Mouse (Mus musculus) myocyte (in vitro differentiated cells): ENCODE measurements around the gene Aldh2.

Experiments used
- CEBPB ChIP-seq: IDR thresholded peaks from 2 replicates; pipeline ENCODE4 v1.6.1; 2011; ENCODE audit warnings: mild to moderate bottlenecking, moderate library complexity; ENCODE audit not compliant: poor library complexity, insufficient read depth, severe bottlenecking
- E2F4 ChIP-seq: IDR thresholded peaks from one replicate; pipeline ENCODE4 v1.6.1; 2011; ENCODE audit warnings: mild to moderate bottlenecking, control low read depth, moderate library complexity; ENCODE audit not compliant: insufficient read depth
- MAX ChIP-seq: IDR thresholded peaks from one replicate; pipeline ENCODE4 v1.6.1; 2011; ENCODE audit warnings: low read depth, mild to moderate bottlenecking, control low read depth
- MYOD1 ChIP-seq, 3 experiments: IDR thresholded peaks; one replicate each; pipeline ENCODE4 v1.6.1; 2011; ENCODE audit warnings: control low read depth in 2 of 3, low read depth in 2 of 3, mild to moderate bottlenecking in 2 of 3, moderate library complexity in 1 of 3; ENCODE audit not compliant: insufficient read length in 2 of 3, control insufficient read depth in 1 of 3
- MYOG ChIP-seq, 3 experiments: IDR thresholded peaks; one replicate each; pipeline ENCODE4 v1.6.1; 2011; ENCODE audit warnings: control low read depth in 2 of 3, low read depth in 2 of 3, mild to moderate bottlenecking in 2 of 3; ENCODE audit not compliant: insufficient read length in 2 of 3, control insufficient read depth in 1 of 3, insufficient read depth in 1 of 3
- POLR2A ChIP-seq: IDR thresholded peaks from one replicate; pipeline ENCODE4 v1.6.1; 2011; ENCODE audit warnings: low read depth, mild to moderate bottlenecking, control low read depth, moderate library complexity; ENCODE audit not compliant: insufficient read length
- POLR2AphosphoS2 ChIP-seq: IDR thresholded peaks from one replicate; pipeline ENCODE4 v1.6.1; 2011; ENCODE audit warnings: low read depth, control low read depth; ENCODE audit not compliant: insufficient read length
- REST ChIP-seq: IDR thresholded peaks from one replicate; pipeline ENCODE4 v1.6.1; 2011; ENCODE audit warnings: mild to moderate bottlenecking, control low read depth, moderate library complexity; ENCODE audit not compliant: insufficient read depth, insufficient read length
- SRF ChIP-seq: IDR thresholded peaks from one replicate; pipeline ENCODE4 v1.6.1; 2011; ENCODE audit warnings: low read depth; ENCODE audit not compliant: control insufficient read depth, insufficient read length
- TCF12 ChIP-seq: IDR thresholded peaks from one replicate; pipeline ENCODE4 v1.6.1; 2011; ENCODE audit warnings: mild to moderate bottlenecking, control low read depth; ENCODE audit not compliant: poor library complexity, insufficient read depth, severe bottlenecking
- USF1 ChIP-seq: IDR thresholded peaks from one replicate; pipeline ENCODE4 v1.6.1; 2011; ENCODE audit warnings: low read depth, mild to moderate bottlenecking, control low read depth, moderate library complexity

- no peak for TF ChIP-seq USF1
- no peak for TF ChIP-seq POLR2A
- no peak for TF ChIP-seq CEBPB
- no peak for TF ChIP-seq E2F4
- no peak for TF ChIP-seq POLR2AphosphoS2
- TF ChIP-seq MYOD1 (IDR thresholded peaks at IDR 0.05; ENCODE audit: control insufficient read depth in 1 of 3, insufficient read length in 2 of 3, low read depth in 2 of 3): no peak
- TF ChIP-seq SRF: no peak
- TF ChIP-seq MAX: no peak
- TF ChIP-seq TCF12: no peak
- TF ChIP-seq REST: no peak
- TF ChIP-seq MYOG (IDR thresholded peaks at IDR 0.05; ENCODE audit: control insufficient read depth in 1 of 3, insufficient read depth in 1 of 3, insufficient read length in 2 of 3, low read depth in 2 of 3): no peak
Measured at GRCm38 (mm10) chr5:121536921-121537555, 56.6 kb downstream of the Aldh2 start.
